Mouse (Mus musculus): Measurements from ENCODE around the gene Zfp12.

GRCm38 (mm10) chr5:143272540-143273330 lies 37.8 kb downstream of the Zfp12 start:
- no peak for TF ChIP-seq CTCF (conservative IDR thresholded peaks at IDR 0.05 in 1 of 2, IDR thresholded peaks at IDR 0.05 in 1 of 2; ENCODE audit: low read depth in 2 of 2, low read length in 2 of 2)
- TF ChIP-seq MEF2A (IDR thresholded peaks at IDR 0.05; ENCODE audit: borderline replicate concordance, low read depth, low read length), result no peak
- no peak for TF ChIP-seq SMC3 (IDR thresholded peaks at IDR 0.05; ENCODE audit: low read depth, low read length)
- TF ChIP-seq MYC (IDR thresholded peaks at IDR 0.05; ENCODE audit: low read depth, low read length), result no peak
